Mouse (Mus musculus): ENCODE measurements at regions not wholly inside any gene's neighbourhood (a gene's known extent, or its start where the extent isn't known, plus 50 kb on each side); places are given as distances from the start of the nearest gene placed in this dataset.

DNA sequence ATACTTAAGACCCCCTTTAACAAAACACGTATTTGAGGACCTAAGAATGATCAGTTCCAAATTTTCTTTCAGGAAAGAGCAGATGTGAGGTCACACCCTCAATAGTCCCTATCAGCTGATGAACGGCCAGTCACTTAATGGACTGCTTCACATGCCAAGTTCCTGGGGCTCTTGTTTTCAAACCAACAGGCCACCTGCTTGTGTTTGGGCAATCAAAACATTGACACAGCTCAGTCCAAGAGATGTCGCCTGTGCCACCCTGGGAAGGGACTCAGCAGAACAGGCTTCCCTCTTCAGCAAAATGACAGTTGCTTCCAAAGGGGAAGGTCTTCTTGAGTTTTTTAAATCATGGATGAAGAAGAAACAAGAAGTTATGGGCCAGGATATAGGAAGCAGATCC lies 294.6 kb downstream of the Sec16b start:
- TF ChIP-seq CTCF (IDR thresholded peaks at IDR 0.05; ENCODE audit: low read depth) (no peak), EP300 (optimal IDR thresholded peaks at IDR 0.05) (no peak)
